Mouse (Mus musculus): ENCODE measurements around the gene Aqp9. TPM values are rescaled to one million over a fixed set of nuclear protein-coding genes. Genes with fewer than 3 reads are reported as not detected.
A peak's percentile ranks its signal among the peaks of the same experiment; 100 is the strongest.

Gene Aqp9
- polyA plus RNA-seq, 1 experiment from 2014 or later: 0.18 TPM

DNA sequence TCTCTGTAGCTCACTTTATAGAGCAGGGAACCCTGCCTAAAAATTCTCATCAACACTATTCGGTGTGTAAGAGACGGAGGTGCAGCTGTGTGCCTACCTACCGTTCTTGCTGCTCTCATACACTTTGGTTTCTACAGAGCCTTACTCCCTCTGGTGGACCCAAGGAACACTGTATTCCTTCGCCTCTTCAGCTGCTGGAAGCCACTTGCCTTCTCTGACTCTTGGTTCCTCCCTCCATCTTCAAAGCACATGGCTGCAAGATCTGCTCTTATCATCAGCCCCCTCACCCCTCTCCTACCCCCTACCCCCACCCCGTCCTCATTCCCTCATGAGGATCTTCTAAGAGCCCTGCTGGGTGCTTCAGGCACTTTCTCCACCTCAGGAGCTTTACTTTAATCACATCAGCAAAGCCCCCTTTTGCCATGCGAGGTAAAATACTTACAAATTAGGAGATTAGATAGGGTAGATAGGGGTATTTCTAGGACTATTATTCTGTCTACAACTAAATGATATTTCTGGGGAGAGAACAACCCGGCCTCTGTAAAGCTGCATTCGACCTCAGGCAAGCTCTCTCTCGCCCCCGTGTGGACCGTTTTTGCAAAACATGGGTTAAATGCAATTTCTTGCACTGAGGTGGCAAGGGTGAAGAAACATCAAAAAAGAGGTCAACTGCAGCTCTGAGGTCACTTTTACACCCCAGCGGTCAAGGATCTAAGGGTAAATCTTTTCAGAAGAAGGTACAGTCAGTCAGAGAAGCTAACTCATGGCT, 20.3 kb upstream of the Aqp9 start:
- Histone ChIP-seq H3K4me2 (peak overlapping the region; percentile 67), H3K9me3 (replicated peaks) (no peaks in the 10 kb centered on the region), H3K27ac (ENCODE audit: poor library complexity, severe bottlenecking) (no peak overlapping the region), H3K4me1 (replicated peaks) (peaks cover 5% of the 10 kb centered on the region; the same call in 1 of the 2 replicates), H3K9ac (peak overlapping the region; percentile 67; the same call in 1 of the 2 replicates), H3K4me3 (0 out of 2 replicates have a peak overlapping the region, but pooled peaks have one; percentile 20), H3K36me3 (no peaks in the 10 kb centered on the region), H3K27me3 (replicated peaks) (no peaks in the 10 kb centered on the region)
- 8% methylated on average over 12 of the region's 12 CpGs for WGBS
- ATAC-seq (ENCODE audit: insufficient number of reproducible peaks, low FRiP score): peak; percentile 59; the same call in 1 of the 2 replicates

GRCm38 (mm10) chr9:71187396-71187795, 18.9 kb upstream of the Aqp9 start:
- Histone ChIP-seq H3K27me3 (replicated peaks) (no peaks in the 10 kb centered on the region), H3K4me1 (replicated peaks) (peaks cover 5% of the 10 kb centered on the region; the same call in 1 of the 2 replicates), H3K4me2 (no peak overlapping the region), H3K9me3 (replicated peaks) (no peaks in the 10 kb centered on the region), H3K9ac (no peak overlapping the region), H3K4me3 (no peak overlapping the region), H3K27ac (ENCODE audit: poor library complexity, severe bottlenecking) (no peak overlapping the region), H3K36me3 (no peaks in the 10 kb centered on the region)
- 81% methylated on average over 7 of the region's 7 CpGs for WGBS
- no peak for ATAC-seq (ENCODE audit: insufficient number of reproducible peaks, low FRiP score)

DNA sequence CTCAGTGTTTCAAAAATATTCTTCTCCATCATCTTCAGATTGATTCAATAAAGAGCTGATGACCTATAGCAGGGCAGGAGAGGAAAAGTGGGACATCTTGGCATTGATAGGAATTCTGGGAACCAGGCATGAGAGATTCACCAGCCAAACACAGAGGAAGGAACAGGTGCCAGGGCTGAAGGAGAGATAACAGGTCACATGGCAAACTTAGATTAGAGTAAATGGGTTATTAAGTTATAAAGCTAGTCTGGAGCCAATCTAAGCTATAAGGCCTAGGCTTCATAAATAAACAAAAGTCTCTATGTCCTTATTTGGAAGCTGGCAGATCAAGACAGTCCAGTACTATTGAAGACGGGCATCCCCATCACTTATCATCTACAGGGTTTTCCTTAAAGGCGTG, 17.3 kb upstream of the Aqp9 start:
- H3K36me3 ChIP-seq: no peaks in the 10 kb centered on the region
- WGBS: 76% methylated on average over 2 of the region's 2 CpGs
- no peak overlapping the region for H3K4me3 ChIP-seq
- ATAC-seq (ENCODE audit: insufficient number of reproducible peaks, low FRiP score): no peak
- no peaks in the 10 kb centered on the region for H3K9me3 ChIP-seq (replicated peaks)
- H3K27me3 ChIP-seq (replicated peaks): no peaks in the 10 kb centered on the region
- no peak overlapping the region for H3K9ac ChIP-seq
- H3K4me2 ChIP-seq: no peak overlapping the region
- H3K4me1 ChIP-seq (replicated peaks): peaks cover 5% of the 10 kb centered on the region; the same call in 1 of the 2 replicates
- H3K27ac ChIP-seq (ENCODE audit: poor library complexity, severe bottlenecking): no peak overlapping the region

DNA sequence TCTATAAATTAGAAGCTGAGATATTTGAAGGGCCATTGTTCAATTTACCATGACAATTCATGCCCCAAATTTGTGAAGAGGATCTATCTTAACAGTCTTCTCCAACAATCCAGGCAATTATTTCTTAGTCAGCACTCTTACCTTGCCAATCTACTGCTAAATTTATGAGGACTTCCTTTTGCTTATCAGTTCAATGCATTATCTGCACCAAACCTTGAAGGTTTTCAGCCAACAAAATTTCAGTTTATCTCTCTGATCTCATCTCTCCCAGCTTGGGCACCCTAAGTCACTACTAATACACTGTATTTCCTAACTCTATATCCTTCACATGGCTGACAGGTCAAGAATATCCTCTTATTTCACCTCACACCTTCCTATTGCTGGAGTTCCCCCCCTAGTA, 16.8 kb upstream of the Aqp9 start:
- no peak overlapping the region for H3K4me3 ChIP-seq
- no peaks in the 10 kb centered on the region for H3K27me3 ChIP-seq (replicated peaks)
- H3K9me3 ChIP-seq (replicated peaks): no peaks in the 10 kb centered on the region
- no peaks in the 10 kb centered on the region for H3K36me3 ChIP-seq
- H3K9ac ChIP-seq: no peak overlapping the region
- ATAC-seq (ENCODE audit: insufficient number of reproducible peaks, low FRiP score): no peak
- H3K27ac ChIP-seq (ENCODE audit: poor library complexity, severe bottlenecking): no peak overlapping the region
- peaks cover 5% of the 10 kb centered on the region; the same call in 1 of the 2 replicates for H3K4me1 ChIP-seq (replicated peaks)
- H3K4me2 ChIP-seq: no peak overlapping the region

- H3K4me2 ChIP-seq: no peak overlapping the region
- no peak overlapping the region for H3K9ac ChIP-seq
- H3K27me3 ChIP-seq (replicated peaks): no peaks in the 10 kb centered on the region
- 64% methylated on average over 8 of the region's 8 CpGs for WGBS
- no peak overlapping the region for H3K4me3 ChIP-seq
- H3K27ac ChIP-seq (ENCODE audit: poor library complexity, severe bottlenecking): no peak overlapping the region
- H3K9me3 ChIP-seq (replicated peaks): no peaks in the 10 kb centered on the region
- H3K36me3 ChIP-seq: no peaks in the 10 kb centered on the region
- no peaks in the 10 kb centered on the region for H3K4me1 ChIP-seq (replicated peaks)
- no peak for ATAC-seq (ENCODE audit: insufficient number of reproducible peaks, low FRiP score)
Observed at GRCm38 (mm10) chr9:71179964-71180700, 11.7 kb upstream of the Aqp9 start.

DNA sequence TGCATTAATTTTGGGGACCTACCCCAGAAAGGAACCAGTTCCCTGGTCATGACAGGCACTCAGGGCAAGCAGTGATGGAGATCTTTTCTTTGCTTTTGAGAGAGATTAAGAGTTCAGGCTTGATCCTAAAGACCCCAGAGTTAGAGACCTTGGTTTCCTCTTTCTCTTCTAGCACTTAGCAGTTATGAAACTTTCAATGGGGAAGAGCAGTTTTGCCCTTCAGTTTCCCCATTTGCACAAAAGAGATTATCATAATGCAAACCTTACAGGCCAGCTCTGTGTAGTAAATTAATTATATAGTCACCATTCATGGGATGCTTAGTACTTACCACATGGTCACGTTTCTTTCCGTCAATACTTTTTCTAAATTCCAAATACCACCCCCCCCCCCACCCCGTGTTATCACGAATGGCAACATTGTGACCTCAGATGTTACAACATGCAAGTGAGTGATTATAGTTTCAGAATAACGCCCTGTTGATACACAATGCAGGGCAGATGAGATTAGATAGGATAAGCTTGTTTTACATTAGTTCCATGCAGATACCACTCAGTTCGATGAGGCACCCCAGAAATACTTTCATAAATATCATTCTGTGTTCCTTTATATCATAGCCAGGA, 10.9 kb upstream of the Aqp9 start:
- WGBS: 69% methylated on average over 6 of the region's 6 CpGs
- Histone ChIP-seq H3K27ac (ENCODE audit: poor library complexity, severe bottlenecking) (no peak overlapping the region), H3K9ac (no peak overlapping the region), H3K4me2 (no peak overlapping the region), H3K4me3 (no peak overlapping the region), H3K4me1 (replicated peaks) (no peaks in the 10 kb centered on the region), H3K27me3 (replicated peaks) (no peaks in the 10 kb centered on the region), H3K9me3 (replicated peaks) (no peaks in the 10 kb centered on the region), H3K36me3 (no peaks in the 10 kb centered on the region)
- no peak for ATAC-seq (ENCODE audit: insufficient number of reproducible peaks, low FRiP score)

DNA sequence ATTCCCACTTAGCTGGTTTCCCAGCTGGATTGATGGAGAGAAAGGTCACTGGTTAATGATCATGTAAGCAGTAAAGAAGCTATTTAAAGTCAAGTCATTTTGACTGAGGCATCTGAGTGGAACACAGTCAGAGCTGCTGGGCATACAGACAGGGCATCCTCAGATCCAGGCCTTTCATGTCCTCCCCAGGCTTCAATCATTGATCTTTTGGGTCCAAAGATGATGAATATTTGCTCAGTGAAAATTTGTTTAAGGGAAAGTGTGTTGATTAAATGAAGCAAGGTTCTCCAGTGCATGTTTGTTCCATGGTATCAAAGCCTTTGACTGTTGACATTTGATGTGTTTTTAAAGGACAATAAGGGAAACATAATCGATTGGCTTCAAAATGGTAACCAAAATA, 7.2 kb upstream of the Aqp9 start:
- Histone ChIP-seq H3K27me3 (replicated peaks) (no peaks in the 10 kb centered on the region), H3K4me1 (replicated peaks) (no peaks in the 10 kb centered on the region), H3K4me3 (no peak overlapping the region), H3K9me3 (replicated peaks) (no peaks in the 10 kb centered on the region), H3K4me2 (no peak overlapping the region), H3K9ac (no peak overlapping the region), H3K27ac (ENCODE audit: poor library complexity, severe bottlenecking) (no peak overlapping the region), H3K36me3 (no peaks in the 10 kb centered on the region)
- no peak for ATAC-seq (ENCODE audit: insufficient number of reproducible peaks, low FRiP score)
- WGBS: 75% methylated on average over 1 of the region's 1 CpGs

DNA sequence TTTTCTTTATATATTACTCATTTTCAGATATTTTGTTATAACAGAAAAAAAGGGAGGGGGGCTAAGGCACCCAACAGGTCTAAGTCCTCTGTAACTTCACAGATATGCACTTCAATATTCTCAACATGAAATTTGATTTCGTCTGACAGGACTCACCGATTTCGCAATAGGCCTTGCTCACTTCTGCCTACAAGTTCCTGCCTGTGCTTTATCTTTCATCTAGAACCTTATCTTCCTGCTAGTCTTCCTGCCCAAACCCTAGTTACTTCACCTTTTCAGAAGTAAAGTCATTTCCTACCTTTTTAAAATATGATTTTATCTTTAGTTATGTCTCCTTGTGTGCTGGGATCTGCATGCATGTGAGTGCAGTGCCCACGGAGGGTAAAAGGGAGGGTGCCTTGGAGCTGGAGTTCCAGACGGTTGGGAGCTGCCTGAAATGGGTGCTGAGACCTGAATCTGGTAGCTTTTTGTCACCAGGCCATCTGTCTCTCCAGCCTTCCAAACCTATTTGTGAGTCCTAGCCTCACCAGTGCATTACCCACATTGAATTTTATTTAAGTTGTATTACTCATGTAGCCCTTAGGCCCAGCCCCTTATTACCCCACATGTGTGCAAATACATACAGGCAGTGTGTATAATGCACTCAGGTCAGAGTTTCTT, 6.0 kb upstream of the Aqp9 start:
- no peaks in the 10 kb centered on the region for H3K27me3 ChIP-seq (replicated peaks)
- no peak overlapping the region for H3K4me3 ChIP-seq
- no peak for ATAC-seq (ENCODE audit: insufficient number of reproducible peaks, low FRiP score)
- WGBS: 69% methylated on average over 5 of the region's 5 CpGs
- no peak overlapping the region for H3K27ac ChIP-seq (ENCODE audit: poor library complexity, severe bottlenecking)
- H3K9ac ChIP-seq: no peak overlapping the region
- no peaks in the 10 kb centered on the region for H3K9me3 ChIP-seq (replicated peaks)
- no peak overlapping the region for H3K4me2 ChIP-seq
- no peaks in the 10 kb centered on the region for H3K36me3 ChIP-seq
- no peaks in the 10 kb centered on the region for H3K4me1 ChIP-seq (replicated peaks)

GRCm38 (mm10) chr9:71173533-71173932, 5.1 kb upstream of the Aqp9 start:
- 66% methylated on average over 9 of the region's 9 CpGs for WGBS
- no peaks in the 10 kb centered on the region for H3K9me3 ChIP-seq (replicated peaks)

DNA sequence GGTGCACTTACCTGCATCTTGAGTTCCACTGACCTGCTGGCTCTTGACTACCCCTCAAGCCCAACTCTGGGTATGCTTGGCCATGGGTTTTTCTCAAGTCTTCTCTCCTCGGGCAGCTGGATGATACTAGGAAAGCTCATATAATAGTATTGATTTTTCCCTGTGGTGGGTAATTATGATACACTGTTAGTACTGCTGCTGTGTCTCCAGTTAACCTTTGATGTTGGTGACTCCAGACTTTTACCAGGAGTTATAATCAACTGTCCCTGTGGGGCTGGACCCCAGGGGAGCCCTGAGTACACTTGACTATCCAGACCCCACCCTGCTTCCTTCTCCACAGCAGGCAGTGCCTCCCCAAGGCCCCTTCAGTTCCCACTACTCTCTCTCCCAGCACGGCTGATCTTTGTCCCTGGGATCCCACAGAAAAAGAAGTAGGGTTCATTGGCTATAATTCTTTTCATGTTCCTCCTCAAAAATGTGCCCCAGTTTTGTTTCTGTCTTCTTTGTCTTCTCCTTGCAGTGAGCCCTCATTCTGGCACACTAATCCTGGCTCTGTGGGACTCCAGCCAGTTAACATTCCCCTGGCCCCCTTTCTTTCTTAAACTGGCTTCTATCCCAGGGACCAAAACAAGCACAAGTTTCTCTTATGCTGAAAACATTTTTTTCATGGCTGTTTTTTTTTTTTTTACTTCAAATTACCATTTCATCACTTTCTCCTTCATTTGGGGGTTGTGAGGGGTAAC, 838 bp downstream of the Aqp9 start:
- Histone ChIP-seq H3K9ac (no peak overlapping the region), H3K27ac (ENCODE audit: poor library complexity, severe bottlenecking) (no peak overlapping the region), H3K4me2 (no peak overlapping the region), H3K27me3 (replicated peaks) (no peaks in the 10 kb centered on the region), H3K9me3 (replicated peaks) (no peaks in the 10 kb centered on the region), H3K4me3 (no peak overlapping the region), H3K36me3 (no peaks in the 10 kb centered on the region), H3K4me1 (replicated peaks) (peaks cover 7% of the 10 kb centered on the region)
- ATAC-seq (ENCODE audit: insufficient number of reproducible peaks, low FRiP score): no peak
- WGBS: 35% methylated on average over 2 of the region's 2 CpGs

More at GRCm38 (mm10) chr9:71173533-71173932, 5.1 kb upstream of the Aqp9 start:
- Histone ChIP-seq H3K4me2 (no peak overlapping the region), H3K36me3 (no peaks in the 10 kb centered on the region), H3K27me3 (replicated peaks) (no peaks in the 10 kb centered on the region), H3K4me3 (no peak overlapping the region), H3K9ac (no peak overlapping the region), H3K4me1 (replicated peaks) (peaks cover 5% of the 10 kb centered on the region), H3K27ac (ENCODE audit: poor library complexity, severe bottlenecking) (no peak overlapping the region)
- ATAC-seq (ENCODE audit: insufficient number of reproducible peaks, low FRiP score): no peak

All from heart, embryonic 12.5 days (tissue).